Mouse (Mus musculus): ENCODE results near the gene Sdk1. TPM values are rescaled to one million over a fixed set of nuclear protein-coding genes. Genes with fewer than 3 reads are reported as not detected.

The Sdk1 gene
- total and polyA plus RNA-seq, 3 experiments: 0.04 to 0.87 TPM; not detected in 1

DNA sequence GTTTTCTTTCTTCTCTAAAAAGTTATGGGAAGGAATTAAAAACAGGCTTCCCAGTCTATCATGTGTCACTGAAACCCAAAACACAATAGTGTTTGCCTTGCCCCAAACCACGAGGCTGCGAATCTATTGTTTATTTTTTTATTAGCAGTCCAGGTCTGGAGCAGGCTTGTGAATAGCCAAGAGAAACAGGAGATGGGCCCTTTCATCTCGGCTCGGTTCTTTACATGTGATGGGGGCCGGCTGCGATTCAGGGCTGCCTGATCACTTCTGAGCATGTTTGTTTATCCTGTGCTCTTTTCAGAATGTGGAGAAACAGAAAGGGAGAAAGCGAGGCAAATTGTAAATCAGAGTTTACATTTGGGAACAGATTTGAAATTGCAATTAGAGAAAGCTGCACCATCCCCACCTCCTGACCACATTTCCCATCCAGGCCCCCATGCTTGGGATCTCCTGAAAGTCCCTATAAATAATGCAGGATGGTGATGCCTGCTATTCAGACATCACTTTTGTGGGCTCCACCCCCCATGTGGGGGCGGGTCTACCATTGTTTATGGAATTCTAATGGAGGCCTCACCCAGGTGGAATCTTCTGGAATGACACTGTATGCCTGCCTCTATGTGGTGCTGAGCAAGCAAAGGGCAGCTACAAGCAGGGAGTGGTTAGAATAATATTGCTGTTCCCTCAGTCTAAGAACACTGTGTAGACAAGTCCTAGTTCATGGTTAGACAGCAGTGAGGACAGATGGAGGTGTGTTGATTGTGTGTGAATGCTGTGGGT lies 301.8 kb downstream of the Sdk1 start:
- no peaks in the 10 kb centered on the region for H3K36me3 ChIP-seq (replicated peaks in 1 of 2; ENCODE audit: control insufficient read depth in 1 of 2, insufficient read depth in 1 of 2, low read length in 1 of 2)
- no peak for DNase-seq (ENCODE audit: extremely low read depth)
- H3K27ac ChIP-seq (ENCODE audit: insufficient read depth, low read depth): no peak overlapping the region
- in situ Hi-C loops (cut with MboI; ENCODE audit: low pct_ligation_motif_present, low pct_unique_long_range_greater_than_20kb, low sequenced_read_pairs): no loop called here
- peaks cover 2 to 3% of the 10 kb centered on the region in 2 experiments; a peak in 2 of 4 replicates for H3K4me1 ChIP-seq (ENCODE audit: control insufficient read depth in 1 of 2, insufficient read depth in 2 of 2)
- H3K79me2 ChIP-seq (replicated peaks; ENCODE audit: control insufficient read depth, extremely low read depth, insufficient read depth, poor library complexity, severe bottlenecking): no peaks in the 10 kb centered on the region
- dilution Hi-C loops (cut with MboI; ENCODE audit: extremely low pct_ligation_motif_present, extremely low pct_unique_long_range_greater_than_20kb, low sequenced_read_pairs): no loop called here
- H3K4me2 ChIP-seq (ENCODE audit: insufficient read depth, low read depth, poor library complexity, severe bottlenecking): no peak overlapping the region
- H3K27me3 ChIP-seq (replicated peaks): peaks cover 15% of the 10 kb centered on the region
- TF ChIP-seq POLR2AphosphoS2 (IDR thresholded peaks at IDR 0.05; ENCODE audit: low read depth, low read length): no peak
- no peak for TF ChIP-seq BHLHE40 (IDR thresholded peaks at IDR 0.05; ENCODE audit: low read depth, low read length)
- TF ChIP-seq HCFC1 (IDR thresholded peaks at IDR 0.05; ENCODE audit: low read depth, low read length): no peak
- no peak for TF ChIP-seq RCOR1 (conservative IDR thresholded peaks at IDR 0.05; ENCODE audit: low read depth, low read length)
- no peak for TF ChIP-seq SMC3 (IDR thresholded peaks at IDR 0.05; ENCODE audit: low read depth, low read length)
- no peak overlapping the region for H3K9ac ChIP-seq (ENCODE audit: insufficient read depth, low read depth)
- no peak overlapping the region for H3K4me3 ChIP-seq (replicated peaks in 1 of 3; ENCODE audit: low read depth in 2 of 3, low read length in 2 of 3, poor library complexity in 1 of 3)
- no peaks in the 10 kb centered on the region for H3K9me3 ChIP-seq (replicated peaks; ENCODE audit: low read length)

DNA sequence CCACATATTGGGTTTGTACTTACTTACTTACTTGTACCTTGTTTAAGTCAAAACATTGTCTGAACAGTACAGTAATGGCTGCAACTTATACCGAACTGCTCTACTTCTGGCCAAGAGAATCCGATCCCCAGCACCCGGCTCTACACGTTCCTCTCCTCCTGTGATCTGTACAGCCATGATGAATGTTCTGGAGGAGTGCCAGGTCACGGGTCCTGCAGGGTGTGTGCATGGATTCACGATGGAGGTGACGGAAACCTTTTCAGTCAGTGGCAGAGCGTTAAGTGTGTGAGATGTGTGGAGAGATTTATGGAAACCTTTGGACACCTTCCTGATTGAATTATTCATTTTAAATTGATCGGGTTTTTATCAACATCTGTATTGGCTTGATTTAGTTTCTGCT lies 312.2 kb downstream of the Sdk1 start:
- Histone ChIP-seq H3K27ac (ENCODE audit: insufficient read depth, low read depth) (no peak overlapping the region), H3K9ac (ENCODE audit: insufficient read depth, low read depth) (no peak overlapping the region), H3K4me1 (ENCODE audit: control insufficient read depth in 1 of 2, insufficient read depth in 2 of 2) (no peaks in the 10 kb centered on the region), H3K79me2 (replicated peaks; ENCODE audit: control insufficient read depth, extremely low read depth, insufficient read depth, poor library complexity, severe bottlenecking) (no peaks in the 10 kb centered on the region), H3K4me3 (replicated peaks in 1 of 3; ENCODE audit: low read depth in 2 of 3, low read length in 2 of 3, poor library complexity in 1 of 3) (no peak overlapping the region), H3K9me3 (replicated peaks; ENCODE audit: low read length) (no peaks in the 10 kb centered on the region), H3K36me3 (replicated peaks in 1 of 2; ENCODE audit: control insufficient read depth in 1 of 2, insufficient read depth in 1 of 2, low read length in 1 of 2) (no peaks in the 10 kb centered on the region), H3K4me2 (ENCODE audit: insufficient read depth, low read depth, poor library complexity, severe bottlenecking) (no peak overlapping the region), H3K27me3 (replicated peaks) (no peaks in the 10 kb centered on the region)
- in situ Hi-C loops (cut with MboI; ENCODE audit: low pct_ligation_motif_present, low pct_unique_long_range_greater_than_20kb, low sequenced_read_pairs) (no loop called here), dilution Hi-C loops (cut with MboI; ENCODE audit: extremely low pct_ligation_motif_present, extremely low pct_unique_long_range_greater_than_20kb, low sequenced_read_pairs) (no loop called here)
- no peak for DNase-seq (ENCODE audit: extremely low read depth)
- TF ChIP-seq CHD2 (IDR thresholded peaks at IDR 0.05; ENCODE audit: low read length): no peak
- no peak for TF ChIP-seq MAX (IDR thresholded peaks at IDR 0.05; ENCODE audit: low read length)
- no peak for TF ChIP-seq ZMIZ1 (IDR thresholded peaks at IDR 0.05; ENCODE audit: low read depth, low read length)
- TF ChIP-seq BHLHE40 (IDR thresholded peaks at IDR 0.05; ENCODE audit: low read depth, low read length): no peak
- no peak for TF ChIP-seq SMC3 (IDR thresholded peaks at IDR 0.05; ENCODE audit: low read depth, low read length)
- no peak for TF ChIP-seq MEF2A (IDR thresholded peaks at IDR 0.05; ENCODE audit: borderline replicate concordance, low read depth, low read length)
- no peak for TF ChIP-seq SIN3A (IDR thresholded peaks at IDR 0.05; ENCODE audit: low read length)
- TF ChIP-seq JUN (IDR thresholded peaks at IDR 0.05; ENCODE audit: insufficient read depth, low read depth, low read length): no peak
- no peak for TF ChIP-seq ETS1 (conservative IDR thresholded peaks at IDR 0.05; ENCODE audit: low read depth, low read length)
- TF ChIP-seq ZC3H11A (IDR thresholded peaks at IDR 0.05; ENCODE audit: low read depth, low read length): no peak
- TF ChIP-seq MAZ (IDR thresholded peaks at IDR 0.05; ENCODE audit: low read depth, low read length): no peak
- TF ChIP-seq CHD1 (IDR thresholded peaks at IDR 0.05; ENCODE audit: low read depth, low read length): no peak
- no peak for TF ChIP-seq TBP (conservative IDR thresholded peaks at IDR 0.05; ENCODE audit: low read depth, low read length)
- no peak for TF ChIP-seq KAT2A (IDR thresholded peaks at IDR 0.05; ENCODE audit: insufficient replicate concordance, low read length)
- no peak for TF ChIP-seq RAD21 (IDR thresholded peaks at IDR 0.05; ENCODE audit: low read depth, low read length)
- TF ChIP-seq USF1 (IDR thresholded peaks at IDR 0.05; ENCODE audit: low read depth, low read length): no peak
- no peak for TF ChIP-seq POLR2A (IDR thresholded peaks at IDR 0.05; ENCODE audit: low read depth, low read length)
- TF ChIP-seq EP300 (IDR thresholded peaks at IDR 0.05; ENCODE audit: low read length): no peak
- TF ChIP-seq POLR2AphosphoS2 (IDR thresholded peaks at IDR 0.05; ENCODE audit: low read depth, low read length): no peak
- TF ChIP-seq NRF1 (IDR thresholded peaks at IDR 0.05; ENCODE audit: low read depth, low read length): no peak

Measured in CH12.LX (cell line).